Mouse (Mus musculus): ENCODE results near the gene Fbxo45.

Fbxo45 gene

DNA sequence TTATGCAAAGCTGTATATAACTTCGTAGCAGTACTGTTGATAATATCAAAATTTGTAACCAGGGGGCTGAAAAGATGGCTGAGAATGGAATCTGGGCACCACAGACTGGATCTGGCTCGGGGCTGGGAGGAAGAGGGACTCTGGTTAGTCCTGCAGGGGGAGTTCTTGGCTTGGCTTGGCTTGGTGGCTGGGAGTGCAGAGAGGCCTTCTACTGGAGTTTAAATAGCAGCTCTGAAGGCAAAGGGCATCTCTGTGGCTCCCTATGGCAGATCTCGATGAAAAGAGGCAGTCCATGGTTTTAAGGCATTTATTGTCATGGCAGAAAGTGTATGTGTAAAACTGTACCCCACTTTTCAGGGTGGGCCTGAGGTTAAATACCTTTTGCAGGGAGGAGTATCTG, 42.1 kb downstream of the Fbxo45 start:
- DNase-seq (ENCODE audit: low read depth, low spot score): no peak

DNA sequence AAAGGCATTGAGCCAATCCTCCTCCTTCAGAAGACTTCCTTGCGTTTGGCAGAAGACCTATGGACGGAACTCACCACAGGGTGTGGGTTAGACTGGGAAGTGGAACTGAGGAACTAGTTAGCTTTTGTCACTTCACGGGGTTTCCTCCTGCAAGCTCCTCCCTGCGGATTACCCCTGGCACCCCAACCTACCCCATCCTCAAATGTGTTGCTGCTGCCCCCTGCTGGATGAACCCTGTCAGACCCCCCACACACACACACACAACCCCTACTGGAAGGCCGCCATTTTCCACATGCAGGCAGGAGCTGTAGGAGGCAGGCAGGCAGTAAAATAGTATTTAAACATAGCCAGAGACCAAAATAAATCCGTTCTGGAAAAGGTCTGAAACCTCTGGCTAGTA, 44.3 kb downstream of the Fbxo45 start:
- DNase-seq (ENCODE audit: low read depth, low spot score): no peak

DNA sequence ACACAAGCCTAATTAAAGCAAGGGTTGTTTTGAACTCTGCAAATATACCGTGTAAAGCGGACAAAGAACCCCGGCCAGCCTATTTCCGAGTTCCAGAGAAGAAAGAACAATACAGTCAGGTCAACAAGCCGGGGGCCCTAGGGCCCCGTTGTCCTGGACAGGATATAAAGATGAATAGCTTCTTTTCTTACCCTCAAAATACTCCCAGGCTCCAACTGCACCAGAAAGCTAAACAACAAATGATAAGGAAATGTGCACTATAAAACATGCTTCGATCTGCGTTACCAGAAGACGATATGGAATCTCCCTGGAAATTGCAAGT, 46.0 kb downstream of the Fbxo45 start:
- DNase-seq (ENCODE audit: low read depth, low spot score): no peak

DNA sequence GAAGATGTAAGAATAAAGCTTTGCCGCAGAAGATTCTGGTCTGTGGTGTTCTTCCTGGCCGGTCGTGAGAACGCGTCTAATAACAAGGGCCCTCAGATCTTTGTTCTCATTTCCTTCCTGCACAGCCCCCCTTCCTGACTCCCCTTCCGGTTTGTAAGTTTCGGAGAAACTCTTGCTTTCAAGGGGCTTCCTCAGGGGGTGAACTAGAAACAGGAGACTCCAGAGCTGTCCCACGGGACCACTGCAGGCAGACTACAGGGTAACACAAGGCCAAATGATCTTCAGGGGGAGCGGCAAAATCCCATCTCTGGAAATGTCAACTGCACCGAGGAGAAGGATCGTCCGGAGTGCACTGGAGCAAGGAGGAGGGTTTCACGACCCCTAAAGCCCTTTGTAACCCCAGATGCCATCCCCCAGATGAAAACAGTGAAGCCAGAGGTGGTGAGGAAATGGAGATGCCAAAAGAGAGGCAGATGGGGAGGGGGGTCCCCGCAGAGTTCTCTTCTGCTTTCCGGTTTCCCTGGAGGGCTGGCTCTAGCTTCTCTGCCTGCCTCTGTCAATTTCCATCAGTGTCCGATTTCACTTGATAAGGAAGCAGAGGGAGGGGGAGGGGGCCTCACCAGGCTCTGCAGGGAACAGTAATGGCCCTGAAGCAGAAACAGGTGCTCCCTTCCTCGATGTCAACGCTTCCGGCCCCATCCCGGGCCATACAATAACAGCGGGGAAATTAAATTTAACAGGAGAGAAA, 46.5 kb downstream of the Fbxo45 start:
- peak; percentile 49 for DNase-seq (ENCODE audit: low read depth, low spot score)

DNA sequence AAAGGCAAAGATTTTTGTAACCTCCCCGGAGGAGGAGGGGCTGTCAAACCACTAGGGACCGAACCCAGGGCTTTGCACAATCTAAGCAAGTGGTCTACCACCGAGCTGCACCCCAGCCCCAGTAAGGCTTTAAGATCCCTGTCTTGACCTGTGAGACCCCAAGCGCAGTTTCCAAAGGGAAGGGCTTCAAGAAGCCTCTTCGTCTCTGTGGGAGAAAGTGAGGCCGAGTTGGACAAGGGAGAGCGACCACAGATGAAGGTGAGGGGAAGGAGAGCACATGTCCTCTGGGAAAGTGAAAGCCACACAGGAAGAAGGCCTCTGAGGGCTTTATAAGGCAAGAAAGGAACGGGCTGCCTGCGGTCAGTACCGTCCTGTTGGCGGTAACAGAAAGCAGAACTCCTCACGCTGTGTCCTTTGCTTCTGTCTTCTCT, 56.9 kb downstream of the Fbxo45 start:
- no peak for DNase-seq (ENCODE audit: low read depth, low spot score)

DNA sequence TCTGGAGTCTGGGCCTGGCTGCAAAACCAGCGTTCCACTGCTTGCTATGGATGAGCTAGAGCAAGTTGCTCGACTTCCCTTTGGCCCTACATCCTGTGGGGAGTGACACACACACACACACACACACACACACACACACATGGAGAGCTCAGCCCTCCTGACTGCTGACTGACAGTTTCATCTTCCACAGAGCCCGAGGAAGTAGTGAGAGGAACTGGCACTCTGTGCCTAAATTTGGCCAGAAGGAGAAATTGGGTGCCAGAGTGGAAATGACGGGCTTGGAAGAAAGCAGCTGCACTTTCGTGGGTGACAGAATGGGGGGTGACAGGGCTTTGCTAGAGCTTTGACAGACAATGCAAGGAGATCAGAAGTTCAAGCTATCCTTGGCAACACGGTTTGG, 57.8 kb downstream of the Fbxo45 start:
- DNase-seq (ENCODE audit: low read depth, low spot score): no peak

DNA sequence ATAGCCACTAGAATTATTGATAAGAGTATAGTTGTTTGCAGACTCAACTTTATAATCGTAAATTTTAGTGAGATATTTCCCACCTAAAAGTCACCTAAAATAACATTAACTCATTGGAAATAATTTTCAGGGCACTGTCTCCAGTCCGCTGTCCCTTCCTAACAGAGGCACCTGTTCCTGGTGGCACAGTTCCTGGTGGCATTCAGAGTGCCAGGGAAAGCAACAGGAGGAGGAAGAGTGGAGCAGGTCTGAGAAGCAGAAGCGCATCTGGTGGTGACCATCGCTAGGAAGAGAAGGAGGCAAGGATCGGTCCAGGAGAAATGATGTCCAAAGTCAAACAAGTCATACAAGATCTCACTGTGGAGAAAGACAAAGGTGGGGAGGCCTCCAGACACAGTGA, 60.9 kb downstream of the Fbxo45 start:
- no peak for DNase-seq (ENCODE audit: low read depth, low spot score)
